Mouse (Mus musculus): ENCODE results near the gene Sphkap. TPM values are rescaled to one million over a fixed set of nuclear protein-coding genes. Genes with fewer than 3 reads are reported as not detected.

Gene Sphkap
- total RNA-seq (2023; ENCODE audit: inconsistent age), result not detected in 4 replicates

GRCm38 (mm10) chr1:83408021-83408464 lies at the start of gene Sphkap:
Sphkap (minus strand) TSS chr1:83408200.

Other genes starting within 250 kb of the Sphkap start
- gene Daw1, start 248.4 kb downstream of the Sphkap start, total RNA-seq (2023; ENCODE audit: inconsistent age), result not detected in 4 replicates